Mouse (Mus musculus) frontal cortex, postnatal 36 days (tissue): ENCODE measurements around the gene Dtd2.

ENCODE experiments used
- DNase-seq, 2 experiments: peaks; one replicate each; pipeline ENCODE4 v3.0.0; 2022; ENCODE audit warnings: low spot score in 2 of 2

Dtd2 gene

DNA sequence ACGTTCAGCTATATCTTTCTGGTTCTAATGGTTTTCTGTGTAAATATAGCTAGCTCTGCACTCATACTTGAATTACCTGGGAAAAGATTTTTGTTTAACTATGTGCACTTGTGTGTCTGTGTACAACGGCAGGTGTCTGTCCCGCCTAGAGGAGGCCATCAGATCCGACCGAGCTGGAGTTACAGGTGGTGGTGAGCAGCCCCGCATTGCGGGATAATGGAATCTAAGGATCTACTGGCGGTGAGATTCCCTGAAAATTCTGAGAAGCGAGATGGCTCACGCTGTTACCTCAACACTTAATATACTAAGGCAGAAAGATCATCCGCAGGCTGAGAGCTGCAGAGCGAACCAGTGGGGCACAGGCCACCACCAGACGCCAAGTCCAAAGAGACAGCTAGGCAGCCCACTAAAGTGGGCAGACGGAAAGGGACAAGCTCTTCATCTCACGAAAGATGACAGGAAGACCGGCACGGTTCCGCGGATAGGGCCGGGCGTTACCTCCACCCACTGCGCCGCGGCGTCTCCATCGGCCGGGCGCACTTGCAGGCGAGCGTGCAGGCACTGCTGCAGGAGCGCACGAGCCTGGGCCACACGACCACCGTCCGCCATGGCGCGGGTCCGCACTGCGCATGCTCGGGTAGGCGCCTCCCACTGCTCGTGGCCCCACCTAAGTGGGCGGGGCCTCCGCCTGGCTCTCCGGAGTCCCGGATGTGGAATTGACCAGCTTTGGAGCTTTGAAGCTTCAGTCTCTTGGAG, at the start of gene Dtd2:
Dtd2 (minus strand) TSS at position 625 of the 756 bp plus-strand sequence.
- peak; percentile 90 to 93 for DNase-seq

- no peak for DNase-seq
Observed at GRCm38 (mm10) chr12:52049324-52049723, 43.0 kb upstream of the Dtd2 start.

GRCm38 (mm10) chr12:52046371-52046770, 40.1 kb upstream of the Dtd2 start:
- no peak for DNase-seq

DNA sequence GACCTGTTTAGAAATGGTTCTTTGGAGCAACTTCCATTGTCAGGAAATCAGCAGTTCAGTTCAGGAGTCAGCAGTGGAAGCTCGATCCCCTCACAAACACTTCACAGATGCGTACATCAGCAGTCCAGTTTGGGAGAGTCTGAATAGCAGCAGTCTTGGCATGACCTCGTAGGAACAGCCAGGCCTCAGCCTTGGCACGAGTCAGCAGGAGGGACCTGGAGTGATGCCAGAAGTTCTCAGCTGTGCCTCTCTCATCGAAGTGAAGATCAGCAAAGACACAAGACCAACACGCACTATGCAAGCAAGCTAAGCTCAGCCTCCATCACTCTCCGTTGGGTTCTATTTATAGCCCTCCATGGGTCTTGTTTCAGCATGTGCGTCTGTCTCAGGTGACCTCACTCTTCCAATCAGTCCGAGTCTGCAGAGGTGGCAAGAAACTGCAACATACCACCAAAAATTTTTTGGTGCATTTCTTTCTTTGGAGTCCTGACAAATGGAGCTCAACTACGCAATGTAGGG, 36.6 kb upstream of the Dtd2 start:
- DNase-seq: peak in 1 of 2 experiments; percentile 12

DNA sequence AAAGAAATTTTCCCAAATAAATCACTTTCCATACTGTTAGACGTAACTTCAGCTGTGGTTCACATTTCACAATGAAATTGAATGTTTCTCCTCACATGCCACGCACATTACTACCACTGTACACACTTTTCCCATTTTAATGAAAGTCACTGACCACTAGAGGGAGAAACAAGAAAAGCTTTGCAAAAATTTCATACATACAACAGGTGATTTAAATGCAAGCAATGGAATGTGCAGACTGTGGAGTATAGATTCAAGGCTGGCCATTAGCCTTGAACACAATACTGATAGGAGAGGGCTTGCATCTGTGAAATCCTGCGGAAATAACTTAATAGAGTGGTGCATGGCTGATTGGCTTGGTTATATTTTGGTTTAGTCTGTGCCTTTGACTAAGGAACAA, 32.1 kb upstream of the Dtd2 start:
- DNase-seq: no peak

DNA sequence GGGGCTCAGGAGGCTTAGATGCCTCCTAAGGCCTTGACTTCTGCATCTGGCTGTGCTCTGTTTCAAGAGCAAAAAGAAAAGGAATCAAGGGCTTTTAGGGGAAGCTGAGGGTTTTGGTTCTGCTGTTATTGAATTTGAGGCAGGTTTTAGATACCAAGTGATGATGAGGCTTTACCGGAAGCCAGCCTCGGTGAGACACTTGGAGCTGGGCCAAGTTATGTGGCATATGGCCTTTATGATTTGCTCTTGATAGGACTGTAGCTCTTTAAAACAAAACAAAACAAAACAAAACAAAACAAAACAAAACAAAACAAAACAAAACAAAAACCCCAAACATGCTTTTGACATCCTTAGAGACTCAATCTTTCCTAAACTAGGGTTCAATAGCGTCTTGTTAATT, 28.7 kb upstream of the Dtd2 start:
- no peak for DNase-seq

DNA sequence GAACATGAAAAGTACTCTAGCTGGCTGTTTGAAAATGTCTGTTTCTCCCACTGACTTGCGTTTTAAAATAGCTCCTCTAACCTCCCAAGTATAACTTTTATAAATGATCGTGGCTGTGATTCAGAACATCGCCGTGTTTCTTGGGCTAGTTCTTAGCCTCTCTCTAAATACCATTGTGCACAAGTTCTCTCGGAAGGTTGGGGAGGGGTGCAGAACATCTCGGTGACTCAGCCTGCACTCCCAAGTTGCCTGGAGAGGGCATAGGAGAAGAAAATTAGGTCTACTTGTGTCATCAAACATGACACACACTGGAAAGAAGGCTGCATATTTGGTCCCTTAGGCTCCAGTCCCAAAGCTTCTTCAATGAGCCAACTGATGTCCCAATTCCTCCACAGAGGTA, 26.0 kb upstream of the Dtd2 start:
- DNase-seq: no peak

DNA sequence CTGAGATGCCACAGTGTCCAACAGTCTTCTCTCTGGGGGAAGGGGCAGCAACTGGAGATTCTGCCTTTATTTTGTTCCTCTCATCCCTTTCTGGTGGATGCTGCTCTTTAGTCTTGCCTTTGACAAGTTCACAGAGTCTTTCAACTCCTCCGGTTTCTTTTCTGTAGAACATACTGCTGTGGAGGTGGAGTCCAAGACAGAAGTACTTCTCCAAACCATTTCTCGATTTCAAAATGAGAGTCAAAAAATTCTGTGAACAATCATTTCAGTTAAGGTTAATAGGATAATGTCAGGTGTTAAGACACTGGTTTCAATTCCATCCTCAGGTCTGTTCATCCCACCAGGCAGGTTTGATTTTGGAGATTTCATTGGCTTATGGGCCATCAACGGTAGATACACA, 21.7 kb upstream of the Dtd2 start, which contains the start of gene Gpr33:
Gpr33 (minus strand) TSS at position 101 of the 400 bp plus-strand sequence.
- no peak for DNase-seq

DNA sequence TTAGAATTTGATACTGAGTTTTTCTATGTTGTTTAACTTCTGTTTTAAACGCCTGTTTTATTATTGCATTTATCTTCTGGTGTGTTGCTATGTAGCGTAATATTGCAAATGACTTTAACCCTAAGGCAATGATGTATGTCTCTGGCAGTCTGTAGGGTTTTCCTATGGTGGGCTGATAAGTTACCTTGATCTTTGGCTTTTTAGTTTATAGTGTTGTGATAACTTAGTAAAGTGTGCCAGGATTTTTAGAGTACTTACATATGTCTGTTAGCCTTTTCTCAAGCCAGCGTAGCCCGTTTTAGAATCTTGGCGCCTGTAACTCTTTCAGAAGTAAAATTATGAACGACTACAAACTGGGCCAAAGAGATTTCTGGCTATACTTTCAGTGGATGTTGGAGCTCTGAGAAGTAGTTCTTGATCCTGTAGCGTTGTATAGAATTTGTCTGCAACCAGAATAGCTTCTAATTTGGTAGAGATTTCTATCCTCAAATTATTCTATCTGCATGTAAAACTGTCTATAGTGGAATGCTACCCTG, 8.3 kb upstream of the Dtd2 start:
- DNase-seq: no peak

GRCm38 (mm10) chr12:52014044-52014443, 7.7 kb upstream of the Dtd2 start:
- no peak for DNase-seq

- DNase-seq: no peak
Observed at GRCm38 (mm10) chr12:52013274-52013673, 7.0 kb upstream of the Dtd2 start.

DNA sequence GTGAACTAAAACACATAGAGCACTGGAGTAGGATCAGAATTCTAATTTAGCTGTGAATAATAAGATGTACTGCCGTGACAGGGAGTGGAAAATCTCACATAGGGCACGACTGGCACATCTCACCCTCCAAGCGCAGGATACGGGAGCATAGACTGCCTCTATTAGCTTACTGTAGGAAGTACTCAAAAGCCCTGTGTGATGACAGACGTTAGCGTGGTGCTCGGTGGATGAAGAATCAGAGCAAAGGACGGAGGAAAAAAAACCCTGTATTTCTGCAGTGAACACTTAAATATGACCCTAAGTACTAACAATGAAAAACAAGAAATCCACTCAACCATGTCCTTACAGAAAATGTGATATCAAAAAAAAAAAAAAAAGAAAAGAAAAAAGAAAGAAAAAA, 5.9 kb upstream of the Dtd2 start:
- DNase-seq: no peak

GRCm38 (mm10) chr12:52010630-52010961, 4.3 kb upstream of the Dtd2 start:
- DNase-seq: no peak

DNA sequence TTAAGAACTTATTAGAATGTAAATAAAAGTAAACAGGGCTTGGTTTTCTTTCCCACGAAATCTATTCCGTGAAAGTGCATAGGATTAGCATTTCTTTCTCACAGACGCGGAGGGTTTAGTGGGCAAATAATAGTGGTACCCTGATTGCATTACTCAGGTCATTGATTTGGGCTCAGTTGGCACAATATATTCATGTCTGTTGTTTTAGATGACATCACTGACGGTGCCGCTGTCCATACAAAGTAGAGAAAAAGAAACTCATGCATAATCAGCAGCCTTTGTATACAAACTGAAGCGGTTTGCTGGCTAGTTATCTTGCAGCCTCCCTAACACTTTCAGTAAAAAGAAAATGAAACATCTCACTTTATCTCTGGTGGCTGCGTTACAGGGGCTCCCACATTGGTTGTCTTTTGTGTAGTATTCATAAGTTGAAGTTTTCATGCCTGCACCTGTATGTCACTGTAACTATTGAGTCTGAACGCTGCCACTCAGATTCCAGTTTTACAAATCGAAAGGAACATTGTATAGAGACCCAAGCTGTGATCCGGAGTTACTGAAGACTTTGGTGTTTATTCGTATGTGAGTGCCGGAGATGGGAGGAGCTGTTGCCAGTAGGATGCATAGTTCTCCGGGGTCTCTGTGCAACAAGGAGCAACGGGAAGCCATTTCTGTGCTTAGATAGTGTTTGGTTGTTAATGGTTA, 3.8 kb upstream of the Dtd2 start:
- DNase-seq: no peak

DNA sequence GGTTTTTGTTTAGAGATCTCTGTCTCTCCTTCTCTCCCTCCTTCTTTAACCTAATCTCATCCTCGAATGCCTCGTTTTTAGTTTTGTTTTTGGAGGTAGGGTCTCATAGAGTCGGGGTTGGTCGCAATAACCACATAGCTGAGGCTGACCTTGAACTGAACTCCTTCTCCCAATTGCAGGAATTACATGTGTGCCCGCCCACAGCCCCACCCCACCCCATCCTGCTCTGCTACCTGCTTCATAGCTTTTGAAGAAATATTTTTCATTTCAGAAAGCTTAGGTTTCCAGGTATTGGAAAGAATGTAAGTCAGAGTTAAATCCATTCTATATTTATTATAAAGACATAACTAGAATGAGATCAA, 313 bp upstream of the Dtd2 start:
- no peak for DNase-seq

DNA sequence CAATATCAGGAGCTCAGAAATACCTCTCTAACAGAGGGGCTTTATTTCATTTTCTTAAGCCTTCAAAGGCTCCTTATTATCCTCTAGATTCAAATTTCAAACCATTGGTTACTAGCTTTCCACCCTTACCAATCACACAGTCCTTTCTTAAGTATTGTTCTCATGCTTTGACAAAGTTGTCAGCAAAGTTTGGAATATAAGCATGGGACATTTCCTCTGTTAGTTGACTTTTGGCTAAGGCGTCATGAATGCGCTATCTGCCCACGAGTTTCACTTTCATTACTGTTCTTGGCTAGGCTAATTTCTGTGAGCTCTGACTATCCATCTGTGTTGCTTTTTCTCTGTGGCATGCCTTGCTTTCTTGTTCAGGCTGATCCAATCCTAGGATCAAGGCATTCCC, 3.6 kb downstream of the Dtd2 start:
- no peak for DNase-seq

- DNase-seq: peak; percentile 43 to 82
Observed at GRCm38 (mm10) chr12:52001544-52001943, 4.8 kb downstream of the Dtd2 start.

DNA sequence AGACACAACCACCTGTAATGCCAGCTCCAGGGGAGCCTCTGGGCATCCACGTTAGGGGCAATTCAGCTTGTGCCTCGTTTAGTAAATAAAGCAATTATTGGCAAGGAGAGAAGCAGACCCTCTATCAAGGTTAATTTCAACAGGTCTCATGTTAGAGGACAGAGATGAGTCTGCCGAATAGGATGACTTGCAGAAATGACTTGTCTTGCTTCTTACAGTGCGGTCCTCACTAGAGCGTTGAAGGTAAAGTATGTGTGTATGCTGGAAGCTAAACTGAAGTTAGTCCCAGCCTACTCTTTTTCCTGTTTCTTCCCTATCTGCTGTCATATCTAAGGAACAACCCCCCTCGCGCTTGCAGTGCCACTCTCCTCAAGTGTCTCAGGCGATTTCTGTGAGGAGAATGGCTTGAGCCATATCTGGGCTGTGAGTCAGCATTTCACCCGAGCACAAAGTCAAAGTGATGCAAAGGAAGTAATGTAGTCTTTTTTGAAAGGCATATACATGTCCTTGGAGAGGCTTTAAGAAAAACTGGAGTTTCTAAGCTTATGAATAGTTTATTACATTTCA, 7.9 kb downstream of the Dtd2 start:
- DNase-seq: no peak

DNA sequence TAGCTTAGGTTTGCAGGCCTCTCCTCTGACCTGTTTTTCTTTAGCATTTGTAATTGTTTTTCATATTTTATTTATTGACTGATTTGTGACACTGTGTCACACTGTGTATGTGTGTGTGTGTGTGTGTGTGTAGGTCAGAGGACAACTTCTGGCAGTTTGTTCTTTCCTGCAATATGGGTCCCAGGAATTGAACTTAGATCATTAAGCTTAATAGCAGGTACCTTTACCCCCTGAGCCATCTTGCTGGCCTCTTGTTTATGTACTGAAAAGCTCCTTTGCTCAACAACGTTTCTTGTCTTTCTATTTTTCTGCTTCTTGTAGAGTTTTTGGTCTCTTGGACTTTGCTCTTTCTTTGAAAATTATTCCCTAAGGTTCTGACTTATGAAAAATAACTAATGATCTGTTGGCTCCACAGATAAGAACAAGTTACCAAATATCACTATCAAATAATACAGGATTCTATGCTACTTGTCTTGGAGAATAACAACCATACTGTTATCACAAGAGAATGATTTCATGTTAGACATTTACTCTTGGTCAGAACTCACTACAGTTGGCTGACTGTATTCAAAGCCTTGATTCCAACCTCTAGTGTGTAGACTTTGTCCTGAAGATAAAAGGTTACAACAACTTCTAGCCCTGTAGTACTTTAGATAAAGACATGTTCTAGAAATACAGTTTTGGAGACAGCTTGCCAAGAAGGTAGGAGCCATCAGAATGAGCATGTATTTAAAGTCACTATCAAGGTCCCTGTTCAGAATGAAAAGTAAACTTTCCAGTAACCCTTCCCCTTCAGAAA, 10.4 kb downstream of the Dtd2 start:
- no peak for DNase-seq

DNA sequence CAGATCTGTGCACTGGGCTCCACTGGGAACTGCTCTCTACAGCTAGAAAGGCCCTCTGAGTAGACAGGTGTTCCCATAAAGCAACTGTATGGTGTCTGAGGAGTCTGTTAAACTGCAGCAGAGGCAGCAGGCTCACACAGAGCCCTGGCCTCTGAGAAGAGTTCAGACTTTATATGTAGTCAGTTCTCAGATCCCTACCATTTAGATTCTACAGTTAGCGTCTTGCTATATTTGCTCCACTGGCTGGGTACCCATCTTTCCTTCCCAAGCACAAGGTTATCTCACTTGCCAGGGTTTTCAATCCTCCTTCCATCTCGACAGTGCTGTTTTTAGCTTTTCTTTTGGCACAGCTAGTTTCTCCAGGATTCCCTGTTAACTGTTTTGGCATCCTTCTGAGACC, 15.7 kb downstream of the Dtd2 start:
- DNase-seq: no peak

GRCm38 (mm10) chr12:51988536-51988935, 17.8 kb downstream of the Dtd2 start:
- no peak for DNase-seq

GRCm38 (mm10) chr12:51985826-51986225, 20.5 kb downstream of the Dtd2 start:
- no peak for DNase-seq
